Mouse (Mus musculus) lung, adult 10 weeks (tissue): ENCODE measurements around the gene Tmem150b. TPM values are rescaled to one million over a fixed set of nuclear protein-coding genes. Genes with fewer than 3 reads are reported as not detected.

Source experiments
- polyA plus RNA-seq: library from polyadenylated mRNA; stranded (reverse); fragments of 350-450 nt; fragmentation: Illumina TruSeq; extraction: RNeasy Lipid Tissue Mini Kit (QIAGEN cat#74804); gene quantifications from one replicate; pipeline ENCODE4 v1.2.3, GENCODE M21; 2014; ENCODE audit warnings: low read depth, low replicate concordance; ENCODE audit not compliant: insufficient read depth

Tmem150b gene
- 1.7 TPM for polyA plus RNA-seq

DNA sequence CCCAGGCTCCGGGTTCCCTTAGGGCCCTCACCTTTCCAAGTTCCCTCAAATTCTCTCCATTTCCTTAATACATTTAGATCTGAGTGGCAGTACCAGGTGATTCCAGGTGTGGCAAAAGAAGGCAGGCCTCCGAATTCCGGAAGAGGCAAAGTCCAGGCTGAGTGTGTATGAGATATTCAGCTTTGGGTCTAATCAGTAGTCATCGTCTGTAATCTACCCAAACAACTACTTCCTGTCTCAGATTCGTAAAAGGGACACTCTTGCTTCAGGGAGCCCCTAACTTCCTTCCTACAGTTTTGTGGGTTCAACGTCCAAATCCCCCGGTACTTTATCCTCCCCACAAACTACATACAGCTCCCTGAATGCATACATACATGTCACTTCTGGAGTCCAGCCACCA lies at the start of gene Tmem150b:
Gene Tmem150b (minus strand): TSS at position 81 of the 400 bp plus-strand sequence.

DNA sequence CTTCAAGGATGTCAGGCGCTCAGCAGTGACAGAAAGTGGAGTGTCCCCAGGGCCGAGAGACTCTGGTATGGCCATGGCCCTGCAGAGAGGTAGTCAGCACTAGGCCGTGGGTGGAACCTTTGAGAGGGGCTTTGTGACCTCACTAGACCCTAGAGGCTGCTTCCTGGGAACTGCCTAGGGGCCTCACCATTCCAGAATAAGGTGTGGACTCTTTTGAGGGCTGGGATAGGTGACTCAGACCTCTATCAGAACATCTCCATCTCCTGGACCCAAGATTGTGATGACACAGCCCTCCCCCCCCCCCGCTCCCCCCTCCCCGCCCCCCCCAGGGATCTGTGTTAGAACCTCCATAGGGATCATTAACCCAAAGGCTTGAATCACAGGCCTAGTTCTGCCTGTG lies 46.2 kb upstream of the Tmem150b start, which contains the start of gene Fam71e2:
Gene Fam71e2 (minus strand): TSS at position 101 of the 400 bp plus-strand sequence.

GRCm38 (mm10) chr7:4752821-4753570 lies 27.9 kb upstream of the Tmem150b start, which contains the start of gene Cox6b2:
Gene Cox6b2, minus strand, starts transcription at chr7:4753094.

DNA sequence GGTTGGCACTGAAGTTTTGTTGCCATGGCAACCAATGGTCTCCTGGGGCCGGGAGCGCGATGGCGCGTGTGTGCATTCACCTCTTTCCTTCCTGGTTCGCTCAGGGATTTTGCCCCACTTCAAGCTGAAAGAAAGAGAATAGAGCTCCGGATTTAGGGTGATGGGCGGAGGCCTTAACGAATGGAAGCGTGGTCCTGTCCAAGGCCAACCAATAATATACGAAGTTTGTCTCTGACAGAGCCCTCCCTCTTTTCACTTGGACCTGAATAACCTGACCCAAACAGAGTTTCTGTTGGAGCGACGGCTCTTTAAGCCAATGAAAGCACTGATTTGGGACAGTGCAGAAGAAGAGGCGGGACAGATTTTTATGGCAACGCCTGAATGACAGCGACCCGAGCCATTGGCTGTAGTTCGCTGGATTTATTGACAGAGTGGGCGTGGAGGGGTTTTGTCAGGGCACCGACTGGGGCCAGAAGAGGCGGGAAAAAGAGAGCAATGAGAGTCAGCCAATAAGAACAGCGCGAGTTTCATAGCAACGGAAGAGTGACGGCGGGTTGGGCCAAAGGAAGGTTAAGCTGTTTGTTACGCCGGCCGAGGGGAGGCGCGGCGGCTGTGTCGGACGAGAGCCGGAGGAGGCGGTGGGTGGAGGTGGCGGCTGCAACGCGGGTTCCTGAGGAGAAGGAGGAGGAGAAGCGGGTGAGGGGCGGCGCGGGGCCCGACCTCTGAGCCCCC lies 14.7 kb upstream of the Tmem150b start, which contains the start of gene Kmt5c:
Gene Kmt5c (plus strand): TSS at position 572 of the 732 bp plus-strand sequence.

DNA sequence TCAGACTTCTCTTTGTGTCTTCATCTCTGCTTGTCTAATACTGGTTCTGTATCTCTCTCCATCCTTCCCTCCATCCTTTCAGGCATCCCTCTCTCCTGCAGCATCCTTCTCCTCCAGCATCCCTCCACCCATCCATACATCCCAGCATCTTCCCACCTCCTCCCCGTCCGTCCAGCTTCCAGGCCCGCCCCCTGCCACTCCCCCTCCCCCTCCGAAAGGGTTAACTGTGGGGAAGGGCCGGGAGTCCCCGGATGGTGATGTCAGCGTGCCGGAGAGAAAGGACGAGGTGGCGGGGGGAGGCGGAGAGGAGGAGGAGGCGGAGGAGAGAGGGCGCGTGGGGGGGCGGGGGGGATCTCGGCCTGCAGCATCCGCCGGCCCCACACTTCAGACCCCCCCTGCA lies 34.7 kb downstream of the Tmem150b start, which contains the start of gene Brsk1:
Gene Brsk1 (plus strand): TSS at position 218 of the 400 bp plus-strand sequence.

GRCm38 (mm10) chr7:4684632-4685417 lies 40.2 kb downstream of the Tmem150b start, which contains the start of gene Hspbp1:
Gene Hspbp1, minus strand, starts transcription at chr7:4685068.

GRCm38 (mm10) chr7:4658912-4659551 lies 66.0 kb downstream of the Tmem150b start, which contains the start of gene Ppp6r1:
Gene Ppp6r1, minus strand, starts transcription at chr7:4659019.

Other genes starting within 250 kb of the Tmem150b start
- 87.5 TPM for gene Ppp1r12c, start 223.6 kb downstream of the Tmem150b start, polyA plus RNA-seq
- 4.2 TPM for gene Tnnt1, start 208.9 kb downstream of the Tmem150b start, polyA plus RNA-seq
- gene Tnni3, start 201.0 kb downstream of the Tmem150b start, polyA plus RNA-seq: 179 TPM
- 5.0 TPM for gene Dnaaf3, start 192.8 kb downstream of the Tmem150b start, polyA plus RNA-seq
- 10.7 TPM for gene Syt5, start 177.7 kb downstream of the Tmem150b start, polyA plus RNA-seq
- gene Ptprh, start 121.2 kb downstream of the Tmem150b start, polyA plus RNA-seq: 0.21 TPM
- gene Tmem86b, start 93.8 kb downstream of the Tmem150b start, polyA plus RNA-seq: 2.6 TPM
- 37.5 TPM for gene Ppp6r1, start 66.2 kb downstream of the Tmem150b start, polyA plus RNA-seq
- gene Hspbp1, start 40.2 kb downstream of the Tmem150b start, polyA plus RNA-seq: 36.3 TPM
- gene Brsk1, start 34.6 kb downstream of the Tmem150b start, polyA plus RNA-seq: 1.5 TPM
- gene Kmt5c, start 14.9 kb upstream of the Tmem150b start, polyA plus RNA-seq: 17.6 TPM
- 80.5 TPM for gene Cox6b2, start 27.8 kb upstream of the Tmem150b start, polyA plus RNA-seq
- gene Fam71e2, start 46.1 kb upstream of the Tmem150b start, polyA plus RNA-seq: not detected
- 0.53 TPM for gene Il11, start 57.6 kb upstream of the Tmem150b start, polyA plus RNA-seq
- not detected for gene Tmem190, start 57.7 kb upstream of the Tmem150b start, polyA plus RNA-seq
- gene Tmem238, start 64.4 kb upstream of the Tmem150b start, polyA plus RNA-seq: 8.3 TPM
- gene Rpl28, start 67.6 kb upstream of the Tmem150b start, polyA plus RNA-seq: 809 TPM
- 128 TPM for gene Ube2s, start 87.3 kb upstream of the Tmem150b start, polyA plus RNA-seq
- gene Shisa7, start 119.4 kb upstream of the Tmem150b start, polyA plus RNA-seq: 0.48 TPM
- gene Isoc2b, start 145.0 kb upstream of the Tmem150b start, polyA plus RNA-seq: 15.3 TPM
- gene Isoc2a, start 151.9 kb upstream of the Tmem150b start, polyA plus RNA-seq: 15.4 TPM
- gene Gm36210, start 181.3 kb upstream of the Tmem150b start, polyA plus RNA-seq: not detected
- gene Zfp628, start 190.0 kb upstream of the Tmem150b start, polyA plus RNA-seq: 3.6 TPM
- gene Nat14, start 196.8 kb upstream of the Tmem150b start, polyA plus RNA-seq: 6.2 TPM
- 1.6 TPM for gene Ssc5d, start 200.5 kb upstream of the Tmem150b start, polyA plus RNA-seq
- gene Sbk2, start 239.2 kb upstream of the Tmem150b start, polyA plus RNA-seq: 3.0 TPM
- 4.7 TPM for gene Sbk3, start 245.9 kb upstream of the Tmem150b start, polyA plus RNA-seq